Mouse (Mus musculus) liver, adult 2 months (tissue): ENCODE results near the gene Gm10643. TPM values are rescaled to one million over a fixed set of nuclear protein-coding genes. Genes with fewer than 3 reads are reported as not detected.

Experiments
- DNase-seq: peaks from one replicate; pipeline ENCODE4 v3.0.0-alpha.2; 2011; ENCODE audit warnings: low read depth, low spot score; ENCODE audit errors: extremely low read depth
- H3K27ac ChIP-seq: fragments of 200-500 bp; replicated peaks from 2 replicates; pipeline ENCODE4 v1.5.1; 2012; ENCODE audit warnings: low read depth, mild to moderate bottlenecking, control low read depth, inconsistent platforms, low read length; ENCODE audit not compliant: insufficient read depth
- H3K27me3 ChIP-seq: fragments of 200-500 bp; 2 replicates; pipeline ENCODE4 v1.6.1; 2012; ENCODE audit warnings: mild to moderate bottlenecking, moderate library complexity, low read length, inconsistent platforms; ENCODE audit not compliant: control insufficient read depth, insufficient read depth
- H3K36me3 ChIP-seq: fragments of 200-500 bp; 2 replicates; pipeline ENCODE4 v1.6.1; 2012; ENCODE audit warnings: low read length, inconsistent platforms; ENCODE audit not compliant: control insufficient read depth, insufficient read depth
- H3K4me1 ChIP-seq: fragments of 200-500 bp; 2 replicates; pipeline ENCODE4 v1.6.1; 2011; ENCODE audit warnings: low read length; ENCODE audit not compliant: control insufficient read depth, insufficient read depth
- H3K4me3 ChIP-seq: fragments of 200-500 bp; 2 replicates; pipeline ENCODE4 v1.5.1; 2011; ENCODE audit warnings: low read depth, mild to moderate bottlenecking, control low read depth, low read length, moderate library complexity; ENCODE audit not compliant: insufficient read depth
- H3K79me2 ChIP-seq: fragments of 200-500 bp; 2 replicates; pipeline ENCODE4 v1.6.1; 2012; ENCODE audit warnings: inconsistent platforms, mild to moderate bottlenecking, low read length, moderate library complexity; ENCODE audit not compliant: control insufficient read depth, insufficient read depth
- H3K9ac ChIP-seq: fragments of 200-500 bp; 2 replicates; pipeline ENCODE4 v1.6.1; 2012; ENCODE audit warnings: low read depth, mild to moderate bottlenecking, control low read depth, inconsistent platforms, low read length
- CTCF ChIP-seq: fragments of 200-500 bp; IDR thresholded peaks from 2 replicates; pipeline ENCODE4 v1.5.1; 2011; ENCODE audit warnings: low read depth, low read length, control low read depth
- POLR2A ChIP-seq: fragments of 200-500 bp; IDR thresholded peaks from 2 replicates; pipeline ENCODE4 v1.6.1; 2011; ENCODE audit warnings: low read length, control low read depth; ENCODE audit not compliant: insufficient read depth; ENCODE audit errors: extremely low read depth
- WGBS: fragments of 180-500 bp; shearing (Covaris S2); methylation state at CpG from one replicate; pipeline ENCODE4 v1.1.7; 2018; 5-methylcytosine and 5-hydroxymethylcytosine counted together
- polyA plus RNA-seq: library from polyadenylated mRNA; depleted of rRNA; stranded (reverse); fragments of >200 nt; gene quantifications from 2 replicates; pipeline ENCODE4 v1.2.3, GENCODE M21; 2012; rRNA removed
- total RNA-seq: library from RNA; depleted of rRNA; stranded (reverse); fragments of >200 nt; gene quantifications from 2 replicates; pipeline ENCODE4 v1.2.3, GENCODE M21; 2014; rRNA removed

Gene Gm10643
- total and polyA plus RNA-seq, 2 experiments = 0.65 TPM; not detected in 1

GRCm38 (mm10) chr8:84021569-84021968 is 43.4 kb downstream of the Gm10643 start:
- TF ChIP-seq CTCF (no peak), POLR2A (no peak)
- Histone ChIP-seq H3K79me2 (no peaks in the 10 kb centered on the region), H3K27me3 (peaks cover 4% of the 10 kb centered on the region), H3K4me3 (no peak overlapping the region), H3K36me3 (no peaks in the 10 kb centered on the region), H3K4me1 (no peaks in the 10 kb centered on the region), H3K27ac (no peak overlapping the region), H3K9ac (no peak overlapping the region)
- 45% methylated on average over 12 of the region's 12 CpGs for WGBS
- no peak for DNase-seq

- H3K9ac ChIP-seq = no peak within 1 kb of the TSS
- DNase-seq = no peak
- WGBS = 21% methylated on average over 17 of the region's 18 CpGs
Measured at GRCm38 (mm10) chr8:84021096-84021495, 43.8 kb downstream of the Gm10643 start, which contains the start of gene Palm3. Gene Palm3, plus strand, starts transcription at chr8:84021471.

GRCm38 (mm10) chr8:84019738-84020137 is 45.2 kb downstream of the Gm10643 start:
- TF ChIP-seq POLR2A (no peak), CTCF (no peak)

More at GRCm38 (mm10) chr8:84021096-84021495, 43.8 kb downstream of the Gm10643 start, which contains the start of gene Palm3:
- H3K79me2 ChIP-seq = no peaks in the 10 kb centered on the region
- TF ChIP-seq POLR2A (no peak), CTCF (no peak)
- no peaks in the 10 kb centered on the region for H3K36me3 ChIP-seq
- peaks cover 4% of the 10 kb centered on the region for H3K27me3 ChIP-seq
- no peak within 1 kb of the TSS for H3K4me3 ChIP-seq
- H3K4me1 ChIP-seq = no peaks in the 10 kb centered on the region
- no peak within 1 kb of the TSS for H3K27ac ChIP-seq

DNA sequence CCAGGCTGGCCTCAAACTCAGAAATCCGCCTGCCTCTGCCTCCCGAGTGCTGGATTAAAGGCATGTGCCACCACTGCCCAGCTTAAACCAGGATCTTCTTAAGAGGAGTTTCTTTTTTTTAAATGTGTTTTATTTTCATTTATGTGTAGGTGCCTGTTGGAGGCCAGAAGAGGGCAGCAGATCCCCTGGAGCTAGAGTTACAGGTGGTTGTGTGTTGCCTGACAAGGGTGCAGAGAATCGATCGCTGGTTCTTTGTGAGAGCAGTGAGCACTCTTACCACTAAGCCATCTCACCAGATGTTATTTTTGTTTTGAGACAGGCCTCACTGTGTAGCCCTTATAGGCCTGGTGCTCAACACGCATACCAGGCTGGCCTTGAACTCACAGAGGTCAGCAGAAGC is 49.1 kb downstream of the Gm10643 start:
- Histone ChIP-seq H3K4me1 (peaks cover 5% of the 10 kb centered on the region; the same call in 1 of the 2 replicates), H3K79me2 (no peaks in the 10 kb centered on the region), H3K27ac (no peak overlapping the region), H3K27me3 (no peaks in the 10 kb centered on the region), H3K9ac (no peak overlapping the region), H3K4me3 (no peak overlapping the region), H3K36me3 (no peaks in the 10 kb centered on the region)
- TF ChIP-seq CTCF = no peak
- no peak for TF ChIP-seq POLR2A
- no peak for DNase-seq
- WGBS = 98% methylated on average over 5 of the region's 5 CpGs

More at GRCm38 (mm10) chr8:84019738-84020137, 45.2 kb downstream of the Gm10643 start:
- no peak overlapping the region for H3K4me3 ChIP-seq
- 77% methylated on average over 9 of the region's 9 CpGs for WGBS
- DNase-seq = no peak
- no peak overlapping the region for H3K27ac ChIP-seq
- no peaks in the 10 kb centered on the region for H3K4me1 ChIP-seq
- H3K79me2 ChIP-seq = no peaks in the 10 kb centered on the region
- no peaks in the 10 kb centered on the region; the same call in 1 of the 2 replicates for H3K27me3 ChIP-seq
- no peaks in the 10 kb centered on the region for H3K36me3 ChIP-seq
- no peak overlapping the region for H3K9ac ChIP-seq

Other genes with a start within 250 kb of the Gm10643 start
- gene Adgrl1, start 165.0 kb downstream of the Gm10643 start, total RNA-seq = 1.6 TPM in 2 replicates
- gene Adgrl1, start 165.0 kb downstream of the Gm10643 start, polyA plus RNA-seq = 2.7 and 3.5 TPM in 2 replicates
- 1.8 and 2.0 TPM in 2 replicates for gene Gm10644, start 109.9 kb downstream of the Gm10643 start, total RNA-seq
- 4.0 and 4.3 TPM in 2 replicates for gene Gm10644, start 109.9 kb downstream of the Gm10643 start, polyA plus RNA-seq
- 0.37 and 1.1 TPM in 2 replicates for gene Asf1b, start 109.6 kb downstream of the Gm10643 start, total RNA-seq
- gene Asf1b, start 109.6 kb downstream of the Gm10643 start, polyA plus RNA-seq = 0.86 and 1.4 TPM in 2 replicates
- gene Prkaca, start 92.1 kb downstream of the Gm10643 start, total RNA-seq = 23.0 and 24.9 TPM in 2 replicates
- 47.8 and 56.5 TPM in 2 replicates for gene Prkaca, start 92.1 kb downstream of the Gm10643 start, polyA plus RNA-seq
- gene Samd1, start 67.5 kb downstream of the Gm10643 start, total RNA-seq = 4.0 and 7.2 TPM in 2 replicates
- gene Samd1, start 67.5 kb downstream of the Gm10643 start, polyA plus RNA-seq = 11.9 and 12.2 TPM in 2 replicates
- gene 1700067K01Rik, start 63.6 kb downstream of the Gm10643 start, total RNA-seq = 0.20 and 0.46 TPM in 2 replicates
- 0.11 and 0.26 TPM in 2 replicates for gene 1700067K01Rik, start 63.6 kb downstream of the Gm10643 start, polyA plus RNA-seq
- 0.20 and 0.28 TPM in 2 replicates for gene 2210011C24Rik, start 53.0 kb downstream of the Gm10643 start, total RNA-seq
- gene 2210011C24Rik, start 53.0 kb downstream of the Gm10643 start, polyA plus RNA-seq = 0.21 and 0.34 TPM in 2 replicates
- not detected in 2 replicates for gene Palm3, start 43.7 kb downstream of the Gm10643 start, total RNA-seq
- not detected in 2 replicates for gene Palm3, start 43.7 kb downstream of the Gm10643 start, polyA plus RNA-seq
- gene Il27ra, start 22.5 kb downstream of the Gm10643 start, total RNA-seq = 1.4 and 1.5 TPM in 2 replicates
- gene Il27ra, start 22.5 kb downstream of the Gm10643 start, polyA plus RNA-seq = 1.4 and 2.1 TPM in 2 replicates
- gene Rln3, start 20.1 kb downstream of the Gm10643 start, total RNA-seq = not detected in 2 replicates
- not detected in 2 replicates for gene Rln3, start 20.1 kb downstream of the Gm10643 start, polyA plus RNA-seq
- 1.8 and 2.6 TPM in 2 replicates for gene Rfx1, start 1.7 kb upstream of the Gm10643 start, total RNA-seq
- 6.4 and 8.3 TPM in 2 replicates for gene Rfx1, start 1.7 kb upstream of the Gm10643 start, polyA plus RNA-seq
- 1.4 and 2.2 TPM in 2 replicates for gene Dcaf15, start 39.6 kb upstream of the Gm10643 start, total RNA-seq
- gene Dcaf15, start 39.6 kb upstream of the Gm10643 start, polyA plus RNA-seq = 9.2 and 9.9 TPM in 2 replicates
- 0.13 TPM in 1 of 2 replicates, not detected in the other for gene Podnl1, start 60.9 kb upstream of the Gm10643 start, total RNA-seq
- 0.51 and 0.86 TPM in 2 replicates for gene Podnl1, start 60.9 kb upstream of the Gm10643 start, polyA plus RNA-seq
- 4.0 and 5.6 TPM in 2 replicates for gene Cc2d1a, start 82.8 kb upstream of the Gm10643 start, total RNA-seq
- 10.4 and 10.6 TPM in 2 replicates for gene Cc2d1a, start 82.8 kb upstream of the Gm10643 start, polyA plus RNA-seq
- gene 4930432K21Rik, start 82.9 kb upstream of the Gm10643 start, total RNA-seq = not detected in 2 replicates
- gene 4930432K21Rik, start 82.9 kb upstream of the Gm10643 start, polyA plus RNA-seq = 0.07 and 0.11 TPM in 2 replicates
- not detected in 2 replicates for gene Nanos3, start 120.1 kb upstream of the Gm10643 start, total RNA-seq
- not detected in 2 replicates for gene Nanos3, start 120.1 kb upstream of the Gm10643 start, polyA plus RNA-seq
- 2.8 and 3.7 TPM in 2 replicates for gene Zswim4, start 171.9 kb upstream of the Gm10643 start, total RNA-seq
- 6.9 and 8.4 TPM in 2 replicates for gene Zswim4, start 171.9 kb upstream of the Gm10643 start, polyA plus RNA-seq
- 103 and 115 TPM in 2 replicates for gene D8Ertd738e, start 184.6 kb upstream of the Gm10643 start, total RNA-seq
- gene D8Ertd738e, start 184.6 kb upstream of the Gm10643 start, polyA plus RNA-seq = 99.3 and 105 TPM in 2 replicates
- 17.1 and 25.8 TPM in 2 replicates for gene Mri1, start 192.2 kb upstream of the Gm10643 start, total RNA-seq
- gene Mri1, start 192.2 kb upstream of the Gm10643 start, polyA plus RNA-seq = 43.1 and 75.7 TPM in 2 replicates
- gene Ccdc130, start 205.2 kb upstream of the Gm10643 start, total RNA-seq = 2.3 and 6.9 TPM in 2 replicates
- gene Ccdc130, start 205.2 kb upstream of the Gm10643 start, polyA plus RNA-seq = 8.7 and 19.1 TPM in 2 replicates